7 mouse cellular contexts compared by ENCODE assay signal in the genomic region with DNA sequence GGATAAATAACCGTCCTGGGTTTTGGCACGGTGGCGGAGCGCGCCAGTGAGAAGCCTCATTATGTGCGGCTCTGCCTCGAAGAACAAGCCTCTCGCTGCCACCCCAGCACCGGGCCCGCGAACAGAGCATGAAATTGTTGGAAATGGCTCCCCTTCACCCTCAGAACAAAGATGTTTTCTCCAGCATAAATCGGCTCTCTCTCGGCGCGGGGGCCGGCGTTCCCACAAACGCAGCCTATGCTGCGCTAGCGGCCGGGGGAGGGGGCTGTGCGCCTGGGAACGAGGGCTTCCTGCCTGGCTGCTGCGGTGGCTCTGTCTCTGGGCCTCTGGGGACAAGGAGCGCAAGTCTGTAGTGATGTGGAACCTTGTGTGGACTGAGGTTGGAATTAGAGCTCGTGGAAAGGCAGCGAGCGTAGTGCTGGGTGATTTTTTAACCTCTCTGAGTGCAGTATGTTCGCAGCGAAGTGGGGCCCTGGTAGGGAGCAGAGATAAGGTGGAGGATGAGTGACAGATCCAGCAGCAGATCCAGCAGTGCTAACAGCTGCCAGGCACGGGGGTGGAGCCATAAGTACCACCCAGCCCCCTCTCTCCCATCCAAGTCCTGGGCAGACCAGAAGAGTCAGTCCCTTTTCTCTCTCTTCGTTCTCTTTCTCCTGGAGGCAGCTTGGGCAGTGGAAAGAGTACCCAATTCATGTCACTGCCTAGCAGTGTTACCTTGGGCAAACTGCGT.
A peak's percentile ranks its signal among the peaks of the same experiment; 100 is the strongest.
DNase-seq lines count a peak whose midpoint lies in the region; ATAC-seq and TF ChIP-seq lines count a peak whose summit lies in the region.

No protein-coding gene starts in this region.

- peaks cover 55% of the 10 kb centered on the region for H3K27me3 ChIP-seq in E14TG2a.4 (ENCODE audit: insufficient read depth, low read length)
- H3K27me3 ChIP-seq in neural tube, embryonic 14.5 days (ENCODE audit: control insufficient read depth, insufficient read depth, low read length), result no peaks in the 10 kb centered on the region

- TF ChIP-seq CTCF in E14TG2a.4 (conservative IDR thresholded peaks at IDR 0.05; ENCODE audit: low read length), result no peak

- H3K9me3 ChIP-seq in E14TG2a.4 (ENCODE audit: low read length), result no peaks in the 10 kb centered on the region
- H3K9me3 ChIP-seq in neural tube, embryonic 14.5 days (ENCODE audit: control insufficient read depth, low read length), result no peaks in the 10 kb centered on the region

- DNase-seq in brain, adult 2 months (ENCODE audit: low read depth, low spot score), result peak; percentile 83
- DNase-seq in frontal cortex, postnatal 25 days (ENCODE audit: low spot score in 2 of 2), result peak; percentile 42 to 44
- DNase-seq in left cerebral cortex, postnatal 14 days (ENCODE audit: low spot score in 2 of 2), result peak; percentile 73 to 75

- no peaks in the 10 kb centered on the region for H3K36me3 ChIP-seq in E14TG2a.4 (ENCODE audit: insufficient read depth, low read length)
- no peaks in the 10 kb centered on the region for H3K36me3 ChIP-seq in neural tube, embryonic 14.5 days (ENCODE audit: control insufficient read depth, insufficient read depth, low read length)

- intact Hi-C loops in left cerebral cortex, postnatal 14 days (cut with DNase I), result no loop called here

- ATAC-seq in neural tube, embryonic 14.5 days (ENCODE audit: low read depth), result peak; percentile 83
- no peak for ATAC-seq in monocyte, adult 5-6 weeks (replicated peaks; ENCODE audit: insufficient number of reproducible peaks, low FRiP score, low TSS enrichment, poor library complexity, severe bottlenecking)
- ATAC-seq in granulocyte monocyte progenitor cell, adult 5-6 weeks (replicated peaks; ENCODE audit: poor library complexity, severe bottlenecking), result no peak

- peak overlapping the region; percentile 81 for H3K27ac ChIP-seq in neural tube, embryonic 14.5 days (ENCODE audit: low read depth, low read length)

- H3K4me2 ChIP-seq in neural tube, embryonic 14.5 days (ENCODE audit: low read depth, low read length), result peak overlapping the region; percentile 55

- WGBS in neural tube, embryonic 14.5 days, result 4% methylated on average over 33 of the region's 33 CpGs

- H3K9ac ChIP-seq in neural tube, embryonic 14.5 days (replicated peaks; ENCODE audit: low read depth, low read length), result peak overlapping the region; percentile 44

- H3K4me1 ChIP-seq in E14TG2a.4 (replicated peaks; ENCODE audit: low read depth, low read length), result peaks cover 41% of the 10 kb centered on the region
- H3K4me1 ChIP-seq in neural tube, embryonic 14.5 days (ENCODE audit: control insufficient read depth, insufficient read depth, low read length), result peaks cover 14% of the 10 kb centered on the region

- peak overlapping the region; percentile 64 for H3K4me3 ChIP-seq in E14TG2a.4 (replicated peaks; ENCODE audit: low read length)
- peak overlapping the region; percentile 23 for H3K4me3 ChIP-seq in neural tube, embryonic 14.5 days (ENCODE audit: low read depth, low read length)
